Mouse (Mus musculus) retina, embryonic 14.5 days (tissue): ENCODE results near the gene Chmp4b.

Experiments used
- DNase-seq: peaks from one replicate; pipeline ENCODE4 v3.0.0-alpha.2; 2015; ENCODE audit warnings: low spot score

Chmp4b gene

GRCm38 (mm10) chr2:154720315-154720714 is 68.8 kb downstream of the Chmp4b start:
- DNase-seq: no peak

DNA sequence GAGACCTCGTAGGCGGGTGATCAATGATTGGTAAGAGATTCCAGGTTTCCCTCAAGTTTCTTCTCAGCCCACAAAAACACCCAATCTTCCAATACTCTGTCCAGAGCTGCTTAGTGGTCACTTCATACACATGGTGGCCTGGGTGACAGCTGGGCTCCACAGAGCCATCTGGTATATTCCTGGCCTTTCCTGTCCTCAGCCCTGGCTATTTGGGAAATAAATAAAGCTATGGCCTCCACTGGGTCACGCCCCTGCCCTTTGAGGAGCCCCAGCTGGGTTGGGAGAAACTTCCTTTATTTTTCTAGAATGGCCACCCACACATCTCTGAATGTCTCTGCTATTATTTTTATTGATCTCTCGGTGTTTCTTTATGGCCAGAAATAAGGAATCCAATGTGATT is 72.0 kb downstream of the Chmp4b start:
- no peak for DNase-seq

GRCm38 (mm10) chr2:154729737-154730136 is 78.2 kb downstream of the Chmp4b start:
- no peak for DNase-seq

GRCm38 (mm10) chr2:154730841-154731240 is 79.3 kb downstream of the Chmp4b start:
- no peak for DNase-seq

DNA sequence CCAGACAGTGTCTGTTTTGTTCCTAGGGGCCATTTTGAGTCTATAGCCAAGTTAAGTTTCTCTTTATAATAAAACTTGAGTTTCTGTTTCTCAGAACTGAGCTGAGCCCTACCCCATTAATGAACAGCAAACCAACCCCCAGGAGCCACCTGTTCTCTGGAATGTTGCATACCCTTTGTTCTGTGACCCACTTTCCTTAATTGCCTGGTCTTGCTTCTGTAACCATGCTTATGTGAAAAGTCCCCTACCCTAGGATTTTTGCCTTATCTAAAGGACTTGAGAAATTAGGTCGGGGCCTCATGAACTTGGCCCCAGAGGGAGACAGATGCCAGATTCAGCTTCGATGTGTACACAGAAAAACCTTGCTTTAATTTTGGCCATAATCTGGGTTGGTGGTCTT is 80.4 kb downstream of the Chmp4b start:
- peak; percentile 56 for DNase-seq

- DNase-seq: no peak
These were observed 81.1 kb downstream of the Chmp4b start for GRCm38 (mm10) chr2:154732503-154733141.

GRCm38 (mm10) chr2:154734977-154735376 is 83.5 kb downstream of the Chmp4b start:
- DNase-seq: no peak

DNA sequence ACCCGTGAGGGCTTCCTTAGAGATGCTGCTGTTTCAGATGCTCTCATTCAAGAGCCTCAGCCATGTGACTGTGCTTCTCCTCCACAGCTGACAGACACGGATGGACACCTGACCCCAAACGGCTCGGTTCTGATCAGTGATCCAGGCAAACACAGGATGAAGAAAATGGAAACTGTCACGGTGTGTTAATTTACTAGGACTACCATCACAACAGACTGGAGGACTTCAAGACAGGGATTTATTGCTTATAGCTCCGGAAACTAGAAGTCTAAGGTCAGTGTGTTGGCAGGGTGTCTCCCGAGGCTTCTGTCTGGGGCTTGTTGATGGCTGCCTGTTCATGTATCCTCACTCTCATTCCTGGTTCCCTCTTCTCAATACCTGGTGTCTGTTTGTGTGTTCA is 83.9 kb downstream of the Chmp4b start:
- DNase-seq: no peak

DNA sequence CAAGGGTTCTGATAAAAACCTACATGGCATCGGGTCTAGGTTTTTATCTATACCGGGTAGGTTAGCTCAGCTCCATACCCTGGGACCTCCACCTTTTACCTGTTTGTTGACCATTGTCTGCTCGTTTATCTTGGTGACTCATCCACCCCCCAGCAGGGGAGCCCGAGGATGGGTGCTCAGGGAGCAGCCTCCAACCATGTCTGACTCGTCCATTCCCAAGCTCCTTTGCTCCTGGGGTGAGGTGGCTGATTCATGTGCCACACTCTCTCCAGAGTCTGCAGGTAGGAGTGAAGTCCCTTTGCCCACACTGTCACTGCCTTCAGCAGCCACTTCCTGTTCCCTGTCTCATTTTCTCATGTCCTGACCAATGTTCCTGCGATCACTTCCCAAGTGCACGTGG is 84.5 kb downstream of the Chmp4b start:
- DNase-seq: no peak

DNA sequence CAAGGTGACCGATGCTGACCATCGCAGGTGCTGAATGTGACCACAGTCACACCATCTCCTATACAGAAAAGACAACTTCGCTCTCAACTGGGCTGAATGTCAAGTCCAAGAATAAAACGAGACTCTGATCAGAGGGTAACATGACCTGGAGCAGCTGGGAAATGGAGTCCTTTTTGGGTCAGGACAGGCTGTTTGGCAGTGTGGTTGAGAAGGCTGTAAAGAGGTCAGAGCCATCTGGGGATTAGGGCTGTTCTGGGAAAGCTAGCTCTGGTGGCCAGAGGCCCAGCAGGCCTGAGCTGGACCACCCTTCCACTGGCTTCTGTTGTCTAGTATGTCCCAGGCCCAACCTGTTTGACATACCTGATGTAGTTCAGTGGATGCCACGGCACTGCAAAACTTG is 87.1 kb downstream of the Chmp4b start:
- no peak for DNase-seq

- no peak for DNase-seq
These were observed 91.7 kb downstream of the Chmp4b start for GRCm38 (mm10) chr2:154742911-154743819.

- peak; percentile 41 for DNase-seq
These were observed 92.4 kb downstream of the Chmp4b start for GRCm38 (mm10) chr2:154743915-154744314.
